Mouse (Mus musculus) forebrain, embryonic 11.5 days (tissue): Measurements from ENCODE around the gene Spats1. TPM values are rescaled to one million over a fixed set of nuclear protein-coding genes. Genes with fewer than 3 reads are reported as not detected.

ENCODE experiments used
- ATAC-seq: fragments of 200-750 bp; cut with Nextera tagmentation; replicated peaks from 2 replicates; pipeline ENCODE4 v1.8.0; 2017; ENCODE audit warnings: moderate TSS enrichment; ENCODE audit not compliant: low FRiP score
- DNase-seq: peaks from one replicate; pipeline ENCODE4 v3.0.0-alpha.2; 2017; ENCODE audit warnings: low spot score
- H3K27ac ChIP-seq: fragments of 300-500 bp; sonication (generic); 2 replicates; pipeline ENCODE4 v1.5.1; 2014; ENCODE audit warnings: low read depth, low read length
- H3K27me3 ChIP-seq: fragments of 300-500 bp; sonication (generic); 2 replicates; pipeline ENCODE4 v1.6.1; 2014; ENCODE audit warnings: mild to moderate bottlenecking, low read length, mixed read lengths; ENCODE audit not compliant: control insufficient read depth, insufficient read depth
- H3K36me3 ChIP-seq: fragments of 300-500 bp; sonication (generic); 2 replicates; pipeline ENCODE4 v1.6.1; 2014; ENCODE audit warnings: mild to moderate bottlenecking, low read length, moderate library complexity, mixed read lengths; ENCODE audit not compliant: control insufficient read depth, insufficient read depth
- H3K4me1 ChIP-seq: fragments of 300-500 bp; sonication (generic); replicated peaks from 2 replicates; pipeline ENCODE4 v1.6.1; 2014; ENCODE audit warnings: low read length, mixed read lengths; ENCODE audit not compliant: control insufficient read depth, insufficient read depth
- H3K4me2 ChIP-seq: fragments of 300-500 bp; sonication (generic); 2 replicates; pipeline ENCODE4 v1.6.1; 2014; ENCODE audit warnings: low read depth, mild to moderate bottlenecking, low read length, moderate library complexity, mixed read lengths; ENCODE audit not compliant: severe bottlenecking
- H3K4me3 ChIP-seq: fragments of 300-500 bp; sonication (generic); 2 replicates; pipeline ENCODE4 v1.5.1; 2014; ENCODE audit warnings: low read depth, low read length
- H3K9ac ChIP-seq: fragments of 300-500 bp; sonication (generic); 2 replicates; pipeline ENCODE4 v1.6.1; 2014; ENCODE audit warnings: low read length
- H3K9me3 ChIP-seq: fragments of 300-500 bp; sonication (generic); 2 replicates; pipeline ENCODE4 v1.6.1; 2016; ENCODE audit warnings: low read length, mixed read lengths; ENCODE audit not compliant: control insufficient read depth
- WGBS: fragments of 180-500 bp; shearing (Covaris S2); extraction: QIAGEN DNeasy Blood & Tissue Kit; methylation state at CpG from one replicate; pipeline ENCODE4 v1.1.7; 2014; 5-methylcytosine and 5-hydroxymethylcytosine counted together
- polyA plus RNA-seq: library from polyadenylated mRNA; unstranded; fragments of >200 nt; fragmentation: Nextera tagmentation; extraction: Ambion mirVana; gene quantifications from 2 replicates; pipeline ENCODE4 v1.2.1, GENCODE M21; 2014

Spats1 gene
- polyA plus RNA-seq, 1 experiment from 2014 or later = 1.0 TPM

- ATAC-seq = no peak
- no peaks in the 10 kb centered on the region for H3K27me3 ChIP-seq
- DNase-seq = no peak
- H3K4me2 ChIP-seq = no peak overlapping the region
- H3K27ac ChIP-seq = no peak overlapping the region
- H3K36me3 ChIP-seq = no peaks in the 10 kb centered on the region
- no peaks in the 10 kb centered on the region for H3K9me3 ChIP-seq
- H3K4me3 ChIP-seq = no peak overlapping the region
- H3K9ac ChIP-seq = no peak overlapping the region
- WGBS = 48% methylated on average over 4 of the region's 4 CpGs
- H3K4me1 ChIP-seq = no peaks in the 10 kb centered on the region
Observed at GRCm38 (mm10) chr17:45500981-45501380, 25.8 kb upstream of the Spats1 start.

GRCm38 (mm10) chr17:45499516-45499915, 24.3 kb upstream of the Spats1 start:
- no peaks in the 10 kb centered on the region for H3K27me3 ChIP-seq
- H3K27ac ChIP-seq = no peak overlapping the region
- H3K4me1 ChIP-seq = no peaks in the 10 kb centered on the region
- no peak for ATAC-seq
- no peak overlapping the region for H3K9ac ChIP-seq
- no peaks in the 10 kb centered on the region for H3K36me3 ChIP-seq
- no peak overlapping the region for H3K4me3 ChIP-seq
- WGBS = 51% methylated on average over 2 of the region's 2 CpGs
- no peaks in the 10 kb centered on the region for H3K9me3 ChIP-seq
- no peak overlapping the region for H3K4me2 ChIP-seq
- DNase-seq = no peak

- no peak overlapping the region for H3K9ac ChIP-seq
- no peak overlapping the region for H3K27ac ChIP-seq
- no peak overlapping the region for H3K4me3 ChIP-seq
- DNase-seq = no peak
- no peak overlapping the region for H3K4me2 ChIP-seq
- H3K27me3 ChIP-seq = no peaks in the 10 kb centered on the region
- WGBS = 86% methylated on average over 13 of the region's 13 CpGs
- no peak for ATAC-seq
- no peaks in the 10 kb centered on the region for H3K36me3 ChIP-seq
- no peaks in the 10 kb centered on the region for H3K4me1 ChIP-seq
- no peaks in the 10 kb centered on the region for H3K9me3 ChIP-seq
Observed at GRCm38 (mm10) chr17:45498397-45498796, 23.2 kb upstream of the Spats1 start.

- H3K27ac ChIP-seq = no peak overlapping the region
- no peaks in the 10 kb centered on the region for H3K36me3 ChIP-seq
- ATAC-seq (no peak), DNase-seq (no peak)
- no peak overlapping the region for H3K9ac ChIP-seq
- WGBS = 78% methylated on average over 11 of the region's 11 CpGs
- no peak overlapping the region for H3K4me2 ChIP-seq
- no peaks in the 10 kb centered on the region for H3K9me3 ChIP-seq
- no peaks in the 10 kb centered on the region for H3K4me1 ChIP-seq
- H3K4me3 ChIP-seq = no peak overlapping the region
- no peaks in the 10 kb centered on the region for H3K27me3 ChIP-seq
Observed at GRCm38 (mm10) chr17:45495398-45495797, 20.2 kb upstream of the Spats1 start.

GRCm38 (mm10) chr17:45490532-45491154, 15.4 kb upstream of the Spats1 start:
- WGBS = 82% methylated on average over 13 of the region's 13 CpGs
- Histone ChIP-seq H3K9me3 (no peaks in the 10 kb centered on the region), H3K4me1 (no peaks in the 10 kb centered on the region), H3K27ac (no peak overlapping the region), H3K36me3 (no peaks in the 10 kb centered on the region), H3K27me3 (no peaks in the 10 kb centered on the region), H3K4me2 (no peak overlapping the region), H3K4me3 (no peak overlapping the region), H3K9ac (no peak overlapping the region)
- no peak for ATAC-seq
- no peak for DNase-seq

- Histone ChIP-seq H3K4me2 (no peak overlapping the region), H3K4me3 (no peak overlapping the region), H3K9me3 (no peaks in the 10 kb centered on the region), H3K27me3 (no peaks in the 10 kb centered on the region), H3K36me3 (no peaks in the 10 kb centered on the region), H3K27ac (no peak overlapping the region), H3K4me1 (no peaks in the 10 kb centered on the region), H3K9ac (no peak overlapping the region)
- no peak for DNase-seq
- 85% methylated on average over 6 of the region's 6 CpGs for WGBS
- ATAC-seq = no peak
Observed at GRCm38 (mm10) chr17:45489736-45490135, 14.5 kb upstream of the Spats1 start.

- 88% methylated on average over 23 of the region's 23 CpGs for WGBS
- DNase-seq (no peak), ATAC-seq (no peak)
- no peaks in the 10 kb centered on the region for H3K27me3 ChIP-seq
- no peak overlapping the region for H3K9ac ChIP-seq
- H3K36me3 ChIP-seq = no peaks in the 10 kb centered on the region
- H3K4me1 ChIP-seq = no peaks in the 10 kb centered on the region
- no peak overlapping the region for H3K27ac ChIP-seq
- H3K9me3 ChIP-seq = no peaks in the 10 kb centered on the region
- no peak overlapping the region for H3K4me2 ChIP-seq
- no peak overlapping the region for H3K4me3 ChIP-seq
Observed at GRCm38 (mm10) chr17:45488321-45489254, 13.4 kb upstream of the Spats1 start.

GRCm38 (mm10) chr17:45487216-45487615, 12.0 kb upstream of the Spats1 start:
- Histone ChIP-seq H3K4me1 (no peaks in the 10 kb centered on the region), H3K27ac (no peak overlapping the region), H3K9me3 (no peaks in the 10 kb centered on the region), H3K9ac (no peak overlapping the region), H3K27me3 (no peaks in the 10 kb centered on the region), H3K36me3 (no peaks in the 10 kb centered on the region), H3K4me2 (no peak overlapping the region), H3K4me3 (no peak overlapping the region)
- DNase-seq (no peak), ATAC-seq (no peak)
- 18% methylated on average over 5 of the region's 5 CpGs for WGBS
